Mouse (Mus musculus): ENCODE measurements around the gene Serpinb9e. TPM values are rescaled to one million over a fixed set of nuclear protein-coding genes. Genes with fewer than 3 reads are reported as not detected.

The Serpinb9e gene
- not detected for polyA plus RNA-seq (2015; fragmentation: Illumina TruSeq; extraction: RNeasy Lipid Tissue Mini Kit (QIAGEN cat#74804); ENCODE audit: insufficient read depth, low replicate concordance)

DNA sequence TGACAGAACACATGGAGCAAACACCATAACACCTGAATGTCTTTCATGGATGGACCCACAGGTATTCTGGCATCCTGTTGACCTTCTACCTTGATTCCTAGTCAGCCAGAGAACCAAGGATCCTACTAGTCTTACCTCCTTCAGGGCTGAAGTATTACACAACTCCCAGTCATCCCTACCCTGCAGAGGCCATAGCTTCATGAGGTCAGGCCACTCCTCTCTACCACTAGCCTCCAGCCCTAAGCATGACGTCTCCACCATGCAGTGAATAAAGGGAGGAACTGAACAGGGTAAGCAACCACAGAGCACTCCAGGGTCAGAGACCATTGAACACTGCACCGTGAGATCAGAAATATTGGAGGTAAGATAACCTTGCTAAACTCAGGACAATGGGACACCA is at the start of gene Serpinb9e:
TSS of gene Serpinb9e (plus strand) at position 301 of the 400 bp plus-strand sequence.

Other genes with a start within 250 kb of the Serpinb9e start
- gene Serpinb9, start 246.4 kb upstream of the Serpinb9e start, polyA plus RNA-seq (2015; fragmentation: Illumina TruSeq; extraction: RNeasy Lipid Tissue Mini Kit (QIAGEN cat#74804); ENCODE audit: insufficient read depth, low replicate concordance), result 68.0 TPM
- 1.2 TPM for gene Serpinb9b, start 222.2 kb upstream of the Serpinb9e start, polyA plus RNA-seq (2015; fragmentation: Illumina TruSeq; extraction: RNeasy Lipid Tissue Mini Kit (QIAGEN cat#74804); ENCODE audit: insufficient read depth, low replicate concordance)
- 0.54 TPM for gene Serpinb1b, start 171.0 kb upstream of the Serpinb9e start, polyA plus RNA-seq (2015; fragmentation: Illumina TruSeq; extraction: RNeasy Lipid Tissue Mini Kit (QIAGEN cat#74804); ENCODE audit: insufficient read depth, low replicate concordance)
- not detected for gene Serpinb9c, start 89.9 kb upstream of the Serpinb9e start, polyA plus RNA-seq (2015; fragmentation: Illumina TruSeq; extraction: RNeasy Lipid Tissue Mini Kit (QIAGEN cat#74804); ENCODE audit: insufficient read depth, low replicate concordance)
- not detected for gene Serpinb9d, start 56.7 kb upstream of the Serpinb9e start, polyA plus RNA-seq (2015; fragmentation: Illumina TruSeq; extraction: RNeasy Lipid Tissue Mini Kit (QIAGEN cat#74804); ENCODE audit: insufficient read depth, low replicate concordance)
- gene Serpinb9f, start 74.5 kb downstream of the Serpinb9e start, polyA plus RNA-seq (2015; fragmentation: Illumina TruSeq; extraction: RNeasy Lipid Tissue Mini Kit (QIAGEN cat#74804); ENCODE audit: insufficient read depth, low replicate concordance), result not detected
- gene Gm11397, start 146.1 kb downstream of the Serpinb9e start, polyA plus RNA-seq (2015; fragmentation: Illumina TruSeq; extraction: RNeasy Lipid Tissue Mini Kit (QIAGEN cat#74804); ENCODE audit: insufficient read depth, low replicate concordance), result not detected
- gene Serpinb9g, start 235.2 kb downstream of the Serpinb9e start, polyA plus RNA-seq (2015; fragmentation: Illumina TruSeq; extraction: RNeasy Lipid Tissue Mini Kit (QIAGEN cat#74804); ENCODE audit: insufficient read depth, low replicate concordance), result not detected

Measured in spleen, adult 10 weeks (tissue).